Mouse (Mus musculus): Measurements from ENCODE around the gene Trim6.
A peak's percentile ranks its signal among the peaks of the same experiment; 100 is the strongest.
"Not testable (repeated sequence)": the region's sequence is repeated elsewhere in the genome, so short reads cannot be mapped to it uniquely, and the experiment has no call there.

Trim6 gene

GRCm38 (mm10) chr7:104218701-104219569 is at the start of gene Trim6:
Trim6 (plus strand) TSS chr7:104218793.
- peak; percentile 92 to 94 for DNase-seq

- no peak for DNase-seq
Observed at GRCm38 (mm10) chr7:104169634-104170204, 48.9 kb upstream of the Trim6 start.

GRCm38 (mm10) chr7:104175085-104175484 is 43.5 kb upstream of the Trim6 start:
- DNase-seq = no peak

- DNase-seq = no peak
Observed at GRCm38 (mm10) chr7:104178422-104179054, 40.1 kb upstream of the Trim6 start.

- no peak for DNase-seq
Observed at GRCm38 (mm10) chr7:104179074-104179473, 39.5 kb upstream of the Trim6 start.

GRCm38 (mm10) chr7:104183292-104183691 is 35.3 kb upstream of the Trim6 start, which contains the start of gene Olfr648:
Olfr648 (minus strand) TSS chr7:104183392.
- DNase-seq = no peak

GRCm38 (mm10) chr7:104191275-104191674 is 27.3 kb upstream of the Trim6 start:
- no peak for DNase-seq

GRCm38 (mm10) chr7:104195885-104196284 is 22.7 kb upstream of the Trim6 start, which contains the start of gene Olfr649:
Olfr649 (minus strand) TSS chr7:104195985.
- no peak for DNase-seq

- DNase-seq = peak; percentile 78 to 89
Observed at GRCm38 (mm10) chr7:104199822-104200221, 18.8 kb upstream of the Trim6 start.

- no peak for DNase-seq
Observed at GRCm38 (mm10) chr7:104206197-104206596, 12.4 kb upstream of the Trim6 start.

- no peak for DNase-seq
Observed at GRCm38 (mm10) chr7:104216011-104216535, 2.5 kb upstream of the Trim6 start.

- DNase-seq = no peak
Observed at GRCm38 (mm10) chr7:104217881-104218280, 712 bp upstream of the Trim6 start.

- DNase-seq = peak in 1 of 2 experiments; percentile 69
Observed at GRCm38 (mm10) chr7:104231203-104231602, 12.6 kb downstream of the Trim6 start.

GRCm38 (mm10) chr7:104240857-104241256 is 22.3 kb downstream of the Trim6 start:
- DNase-seq = no peak

GRCm38 (mm10) chr7:104243616-104244015 is 25.0 kb downstream of the Trim6 start:
- no peak for DNase-seq

GRCm38 (mm10) chr7:104244287-104245181 is 25.9 kb downstream of the Trim6 start, which contains the start of gene Trim34a:
Trim34a (plus strand) TSS chr7:104244457.
- peak; percentile 73 to 88 for DNase-seq

- not testable (repeated sequence) for DNase-seq
Observed at GRCm38 (mm10) chr7:104260380-104260779, 41.8 kb downstream of the Trim6 start.

GRCm38 (mm10) chr7:104265335-104265734 is 46.7 kb downstream of the Trim6 start:
- DNase-seq = not testable (repeated sequence)

- not testable (repeated sequence) for DNase-seq
Observed at GRCm38 (mm10) chr7:104279361-104279760, 60.8 kb downstream of the Trim6 start.

All from kidney, postnatal 36 days (tissue).